Mouse (Mus musculus) urinary bladder, postnatal 10 days (tissue): ENCODE results near the gene Hist1h1e.
A peak's percentile ranks its signal among the peaks of the same experiment; 100 is the strongest.

Experiments
- DNase-seq: peaks from one replicate; pipeline ENCODE4 v3.0.0; 2022; ENCODE audit warnings: low spot score

The Hist1h1e gene

GRCm38 (mm10) chr13:23622175-23622671, at the start of gene Hist1h1e:
TSS of gene Hist1h1e (minus strand) at chr13:23622558.
- DNase-seq, result peak; percentile 59

GRCm38 (mm10) chr13:23662536-23662935, 40.2 kb upstream of the Hist1h1e start:
- no peak for DNase-seq

GRCm38 (mm10) chr13:23659636-23660366, 37.4 kb upstream of the Hist1h1e start:
- no peak for DNase-seq

DNA sequence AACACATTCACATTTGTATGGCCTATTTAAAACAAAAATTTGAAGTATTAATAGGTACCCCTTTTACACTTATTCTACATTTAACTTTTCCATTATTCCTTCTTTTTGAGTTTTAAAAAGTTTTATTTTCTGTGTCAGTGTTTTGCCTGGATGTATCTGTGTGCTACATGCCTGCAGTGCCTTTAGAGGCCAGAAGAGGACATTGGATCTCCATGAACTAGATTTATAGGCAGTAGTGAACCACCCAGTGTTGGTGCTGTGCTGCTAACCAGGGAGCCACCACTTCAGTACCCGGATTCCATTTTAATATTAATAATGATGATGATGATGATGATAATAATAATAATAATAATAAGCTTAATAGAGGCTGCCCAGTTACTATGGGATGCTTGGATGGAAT, 8.3 kb upstream of the Hist1h1e start:
- no peak for DNase-seq

DNA sequence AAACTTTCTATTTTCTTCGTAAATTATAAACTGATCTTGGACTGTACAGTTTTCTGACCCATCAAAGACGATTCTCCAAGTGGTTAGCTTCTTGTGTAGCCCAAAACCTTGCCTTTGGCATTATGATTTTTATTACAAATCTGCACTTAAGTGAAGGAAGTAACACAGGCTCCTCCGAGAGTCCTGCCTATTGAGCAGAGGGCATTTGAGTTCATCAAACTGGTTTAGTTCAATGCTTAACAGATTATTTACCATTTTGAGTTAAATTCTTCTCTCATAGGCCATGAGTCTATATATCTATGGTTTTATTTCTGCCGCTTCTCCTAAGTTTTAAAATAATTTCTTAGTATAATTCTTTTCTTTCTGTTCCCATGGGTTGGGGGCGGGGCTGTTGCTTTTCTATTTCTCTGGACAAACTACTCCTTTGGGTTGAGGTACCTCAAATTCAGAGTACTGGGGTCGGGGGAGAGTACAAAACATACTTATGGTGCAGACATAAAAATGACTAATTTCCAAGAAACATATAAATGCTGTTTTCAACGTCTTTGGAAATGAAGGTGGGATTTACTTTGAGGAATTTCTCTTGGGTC, 598 bp upstream of the Hist1h1e start:
- DNase-seq, result no peak

- DNase-seq, result no peak
Measured at GRCm38 (mm10) chr13:23621532-23622174, 705 bp downstream of the Hist1h1e start.

DNA sequence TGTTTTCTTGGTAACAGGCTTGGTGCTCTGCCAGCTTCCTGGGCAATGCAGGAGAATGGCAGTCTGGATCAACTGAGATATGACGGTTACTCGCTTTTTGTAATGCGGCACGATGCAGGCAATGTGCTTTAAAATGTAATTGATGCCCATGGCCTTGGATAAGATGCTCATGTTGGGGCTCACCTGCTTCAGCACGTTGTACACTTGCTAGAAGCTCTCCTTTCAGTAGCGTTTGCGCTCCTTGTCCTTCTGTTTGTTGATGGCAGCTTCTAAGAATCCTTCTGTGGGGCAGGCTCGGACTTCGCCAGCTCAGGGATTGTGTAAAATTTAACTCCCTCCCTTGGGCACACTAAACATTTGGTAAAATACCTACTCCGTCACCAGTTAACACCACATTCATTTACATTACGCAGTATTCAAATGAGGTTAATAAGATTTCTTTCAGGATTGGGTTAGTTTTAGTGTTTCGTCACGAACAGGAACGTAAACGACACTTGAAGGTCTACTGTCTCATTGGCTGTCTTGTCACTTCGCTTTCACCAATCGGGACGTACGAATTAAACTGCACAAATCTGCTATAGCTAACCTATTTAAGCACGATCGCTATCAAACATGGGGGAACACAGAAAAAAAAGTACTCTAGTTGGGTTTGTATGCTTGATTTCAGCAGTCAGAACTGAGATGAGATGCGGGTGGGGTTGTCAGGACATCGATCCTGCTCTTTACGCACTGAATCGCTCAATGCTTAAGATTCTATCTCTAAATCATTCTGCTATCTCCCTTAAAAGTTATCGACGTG, 1.4 kb downstream of the Hist1h1e start, which contains the start of gene Hist1h2be:
TSS of gene Hist1h2be (minus strand) at position 392 of the 799 bp plus-strand sequence.
- DNase-seq, result no peak

DNA sequence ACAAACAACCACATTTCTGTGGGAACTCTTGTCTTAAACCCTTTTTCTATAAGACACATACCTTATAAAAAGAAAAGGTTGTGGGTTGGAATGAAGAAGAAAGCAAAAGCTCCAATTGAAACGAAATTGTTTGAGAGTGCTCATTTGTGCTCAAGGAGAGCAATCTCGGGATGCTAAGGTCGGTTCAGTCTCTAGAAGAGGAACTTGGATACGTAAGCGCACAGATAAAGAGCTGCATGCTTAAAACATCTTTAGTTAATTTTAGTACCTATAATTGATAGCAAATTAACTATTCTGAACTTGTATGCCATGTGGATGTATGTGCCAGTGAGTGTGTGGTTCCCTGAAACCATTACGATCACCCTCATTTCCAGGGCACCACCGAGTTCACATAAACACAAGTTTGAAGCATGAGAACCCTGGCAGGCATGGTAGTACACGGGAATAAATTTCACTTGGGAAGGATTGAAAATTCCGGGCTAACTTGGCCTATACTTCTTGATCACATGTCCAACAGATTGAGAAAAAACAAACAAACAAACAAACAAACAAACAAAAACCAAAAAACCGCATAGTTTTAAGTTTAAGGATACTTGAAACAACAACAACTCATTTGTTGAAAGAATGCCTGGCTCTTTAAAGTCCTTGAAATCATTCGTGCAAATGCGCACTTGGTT, 2.2 kb downstream of the Hist1h1e start:
- no peak for DNase-seq

DNA sequence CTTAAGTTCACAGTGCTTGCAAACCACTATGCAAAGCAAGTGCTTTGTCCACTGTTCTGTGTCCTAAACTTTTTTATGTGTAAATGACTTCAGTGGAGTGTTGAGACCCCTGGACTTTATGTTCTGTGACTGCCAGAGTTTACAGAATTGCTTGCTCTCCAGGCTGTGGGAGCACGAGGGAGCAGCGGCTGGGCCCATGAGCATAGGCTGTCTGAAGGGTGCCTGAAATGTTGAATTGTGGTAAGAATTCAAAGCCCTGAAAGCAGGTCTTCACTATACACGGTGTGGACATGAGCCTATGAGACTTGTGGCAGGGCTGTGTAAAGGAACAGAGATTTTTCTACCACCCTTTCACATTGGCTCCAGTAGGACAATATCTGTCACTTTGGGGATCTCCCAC, 10.7 kb downstream of the Hist1h1e start:
- no peak for DNase-seq

DNA sequence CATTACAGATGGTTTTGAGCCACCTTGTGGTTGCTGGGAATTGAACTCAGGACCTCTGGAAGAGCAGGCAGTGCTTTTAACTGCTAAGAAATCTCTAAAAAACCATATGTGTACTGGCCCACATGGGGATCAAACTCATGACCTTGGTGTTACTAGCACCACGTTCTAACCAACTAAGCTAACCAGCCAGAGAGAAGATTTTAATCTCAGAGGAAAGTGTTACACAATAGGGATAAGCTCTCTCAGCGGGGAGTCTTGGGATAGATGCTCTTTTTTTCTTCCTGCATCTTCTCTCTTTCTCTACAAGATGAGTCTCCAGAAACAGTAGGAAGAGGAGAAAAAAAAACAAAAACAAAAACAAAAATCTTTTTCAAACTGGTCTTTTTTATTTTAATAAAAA, 12.0 kb downstream of the Hist1h1e start:
- no peak for DNase-seq

- DNase-seq, result no peak
Measured at GRCm38 (mm10) chr13:23609844-23610243, 12.5 kb downstream of the Hist1h1e start.

DNA sequence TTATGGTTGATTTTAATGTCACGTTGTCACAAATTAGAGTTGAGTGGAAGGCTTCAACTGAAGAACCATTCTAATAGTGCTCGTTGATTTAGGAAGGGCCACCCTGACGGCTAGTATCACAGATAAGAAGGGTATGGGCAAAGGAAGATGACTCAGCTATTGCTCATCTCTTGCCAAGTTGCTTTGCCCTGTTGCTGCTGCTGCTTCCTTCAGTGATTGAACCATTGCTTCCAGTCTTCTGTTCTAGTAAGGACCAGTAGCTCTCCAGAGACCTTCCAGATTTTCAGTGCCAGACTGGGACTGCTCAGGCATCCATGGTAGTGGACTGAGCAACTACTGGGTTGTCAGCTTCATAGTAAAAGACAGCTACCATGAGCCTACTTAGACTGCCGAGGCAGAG, 13.1 kb downstream of the Hist1h1e start:
- DNase-seq, result no peak

GRCm38 (mm10) chr13:23605052-23605451, 17.3 kb downstream of the Hist1h1e start:
- no peak for DNase-seq

DNA sequence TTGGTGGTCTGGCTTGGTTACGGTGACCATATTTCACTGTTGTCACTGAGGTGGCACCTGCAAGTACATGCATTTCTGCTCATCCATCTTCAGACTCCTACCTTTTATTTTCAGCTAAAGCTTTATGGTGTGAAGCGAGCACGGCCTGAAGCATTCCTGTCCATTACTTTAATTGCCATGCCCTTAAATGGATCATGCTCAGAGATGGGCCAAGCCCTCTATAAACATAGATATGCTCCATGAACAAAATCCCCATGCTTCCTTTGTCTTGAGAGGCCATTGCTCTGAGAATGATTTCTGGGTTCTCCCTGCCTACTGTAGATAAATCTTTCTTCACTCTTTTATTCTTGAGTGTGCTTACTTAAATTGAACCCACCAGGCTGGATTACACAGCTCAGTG, 17.9 kb downstream of the Hist1h1e start:
- DNase-seq, result no peak

DNA sequence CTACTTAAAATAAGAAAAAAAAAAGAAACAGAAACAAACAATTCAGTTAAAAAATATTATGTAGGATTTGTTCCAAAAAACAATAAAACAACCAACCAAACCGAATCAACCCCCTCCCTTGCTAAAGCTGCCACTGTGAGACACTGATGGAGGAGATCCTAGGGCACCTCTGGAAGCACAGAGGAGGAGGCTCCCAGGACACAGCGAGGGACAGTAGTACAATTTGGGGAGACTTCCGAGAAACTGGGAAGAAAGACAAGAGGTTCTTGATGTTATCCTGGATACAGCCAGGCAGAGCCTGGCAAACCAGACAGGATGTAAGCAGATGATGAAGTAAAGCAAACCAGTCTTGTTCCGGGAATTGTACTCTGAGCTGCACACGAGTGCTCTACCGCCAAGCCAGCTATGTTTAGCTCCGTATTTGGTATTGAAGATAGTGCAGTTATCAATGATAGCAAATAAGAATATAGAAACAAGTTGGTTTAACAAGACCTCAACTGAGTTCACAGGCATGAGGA, 19.1 kb downstream of the Hist1h1e start:
- no peak for DNase-seq

DNA sequence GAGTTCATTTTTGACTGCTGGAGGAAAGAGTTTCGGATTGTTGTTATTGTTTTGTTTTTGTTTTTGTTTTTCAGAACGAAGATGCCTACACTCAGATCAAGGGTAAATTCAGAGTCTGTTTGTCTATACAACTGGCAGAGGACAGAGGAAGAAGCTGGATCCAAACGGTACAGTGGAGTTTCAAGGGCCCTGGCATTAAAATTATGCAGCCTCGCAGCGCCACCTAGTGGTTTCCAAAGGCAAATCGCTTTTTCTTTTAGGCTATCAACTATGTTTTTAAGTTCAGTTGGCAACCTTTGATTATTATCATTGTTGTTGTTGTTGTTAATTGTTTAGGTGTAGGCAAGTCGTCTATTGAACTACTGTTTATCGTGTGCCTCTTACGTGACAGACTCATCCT, 24.4 kb downstream of the Hist1h1e start:
- DNase-seq, result peak; percentile 40

GRCm38 (mm10) chr13:23595622-23596372, 26.6 kb downstream of the Hist1h1e start:
- no peak for DNase-seq

DNA sequence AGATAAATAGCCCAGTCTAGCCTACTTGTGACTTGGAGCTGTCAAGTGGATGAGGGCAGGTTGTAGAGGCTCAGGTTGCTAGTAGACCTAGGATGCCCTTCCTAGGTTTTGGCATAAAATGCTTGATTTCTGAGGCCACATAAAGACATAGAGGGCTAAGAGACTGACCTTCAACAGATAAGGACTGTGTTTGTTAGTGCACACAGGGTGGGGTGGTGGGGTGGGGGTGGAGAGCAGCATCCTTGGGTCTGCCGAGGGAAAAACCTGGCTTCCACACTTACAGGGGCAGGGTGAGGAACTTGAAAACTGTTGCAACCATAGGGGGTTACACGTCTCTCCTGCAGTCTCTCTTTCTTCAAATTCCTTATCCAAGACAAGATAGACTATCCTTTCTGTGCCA, 27.2 kb downstream of the Hist1h1e start:
- no peak for DNase-seq

DNA sequence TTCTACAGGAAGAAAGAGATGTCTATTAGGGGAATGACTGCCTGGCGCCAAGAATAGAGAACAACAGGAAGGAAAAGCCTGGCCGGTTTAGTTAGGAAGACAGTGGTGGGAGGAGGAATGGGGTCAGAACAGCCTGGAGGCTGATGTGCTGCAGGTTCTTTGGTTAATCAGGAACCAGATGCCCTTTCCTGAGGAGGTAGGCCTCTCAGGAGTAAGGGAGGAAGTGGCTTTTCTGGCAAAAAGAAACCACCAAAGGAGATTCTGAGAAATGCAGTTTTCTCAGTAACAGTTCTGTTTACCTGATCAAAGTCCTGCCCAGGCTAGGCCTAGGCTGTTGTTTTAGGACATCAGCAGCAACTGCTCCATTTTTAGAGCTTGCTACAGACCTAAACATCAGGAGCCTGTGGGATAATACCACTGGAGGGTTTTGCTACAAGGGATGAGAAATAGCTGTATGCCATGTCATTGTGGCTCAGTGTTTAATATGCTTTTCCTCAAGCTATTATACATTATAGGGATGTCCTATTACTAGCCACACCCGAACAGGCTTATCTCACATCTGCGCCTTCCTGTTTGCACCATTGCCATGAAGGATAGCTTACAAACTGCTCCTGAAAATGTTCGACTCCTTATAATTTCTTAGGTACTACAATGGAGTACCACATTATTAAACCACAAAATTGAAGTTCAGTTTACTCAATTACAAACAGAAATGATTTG, 29.1 kb downstream of the Hist1h1e start:
- DNase-seq, result no peak

- DNase-seq, result no peak
Measured at GRCm38 (mm10) chr13:23592614-23593013, 29.7 kb downstream of the Hist1h1e start.
